Mouse (Mus musculus): ENCODE measurements around the gene Gm7534.
A peak's percentile ranks its signal among the peaks of the same experiment; 100 is the strongest.

- TF ChIP-seq CTCF (IDR thresholded peaks at IDR 0.05) (0 out of 2 replicates have a peak, but pooled peaks have one; percentile 10), EP300 (IDR thresholded peaks at IDR 0.05) (no peak)
Measured at GRCm38 (mm10) chr4:134238686-134239085, 35.9 kb upstream of the Gm7534 start.
